Mouse (Mus musculus): ENCODE results near the gene Slc25a24. TPM values are rescaled to one million over a fixed set of nuclear protein-coding genes. Genes with fewer than 3 reads are reported as not detected.

Slc25a24 gene
- polyA plus RNA-seq (2012; rRNA removed) = 1.6 and 1.9 TPM in 2 replicates

GRCm38 (mm10) chr3:109122641-109123530 is at the start of gene Slc25a24:
Slc25a24 (plus strand) TSS chr3:109123149.
- Histone ChIP-seq H3K27me3 (replicated peaks; ENCODE audit: control insufficient read depth, insufficient read depth, low read length) (no peaks in the 10 kb centered on the region), H3K4me1 (ENCODE audit: control insufficient read depth, insufficient read depth, low read length) (no peaks in the 10 kb centered on the region), H3K4me3 (ENCODE audit: insufficient read depth, low read depth, low read length) (peak within 1 kb of the TSS; percentile 69), H3K36me3 (ENCODE audit: control insufficient read depth, insufficient read depth, low read length) (no peaks in the 10 kb centered on the region), H3K27ac (ENCODE audit: insufficient read depth, low read depth, low read length) (peak within 1 kb of the TSS; percentile 43)
- 2% methylated on average over 46 of the region's 49 CpGs for WGBS
- peak; percentile 40 for DNase-seq
- TF ChIP-seq POLR2A (IDR thresholded peaks at IDR 0.05; ENCODE audit: low read depth, low read length) = no peak
- TF ChIP-seq CTCF (conservative IDR thresholded peaks at IDR 0.05; ENCODE audit: insufficient read depth, insufficient read length, low read depth, low read length) = no peak

GRCm38 (mm10) chr3:109080169-109080568 is 42.8 kb upstream of the Slc25a24 start, which contains the start of gene Slc25a54:
Slc25a54 (plus strand) TSS chr3:109080469.
- H3K4me1 ChIP-seq (ENCODE audit: control insufficient read depth, insufficient read depth, low read length) = no peaks in the 10 kb centered on the region
- no peak for DNase-seq
- H3K27ac ChIP-seq (ENCODE audit: insufficient read depth, low read depth, low read length) = no peak within 1 kb of the TSS
- no peaks in the 10 kb centered on the region for H3K36me3 ChIP-seq (ENCODE audit: control insufficient read depth, insufficient read depth, low read length)
- no peak for TF ChIP-seq CTCF (conservative IDR thresholded peaks at IDR 0.05; ENCODE audit: insufficient read depth, insufficient read length, low read depth, low read length)
- no peak for TF ChIP-seq POLR2A (IDR thresholded peaks at IDR 0.05; ENCODE audit: low read depth, low read length)
- no peaks in the 10 kb centered on the region for H3K27me3 ChIP-seq (replicated peaks; ENCODE audit: control insufficient read depth, insufficient read depth, low read length)
- H3K4me3 ChIP-seq (ENCODE audit: insufficient read depth, low read depth, low read length) = no peak within 1 kb of the TSS
- 93% methylated on average over 17 of the region's 17 CpGs for WGBS

GRCm38 (mm10) chr3:109084418-109084817 is 38.5 kb upstream of the Slc25a24 start:
- TF ChIP-seq POLR2A (IDR thresholded peaks at IDR 0.05; ENCODE audit: low read depth, low read length) = no peak
- no peak for DNase-seq
- H3K36me3 ChIP-seq (ENCODE audit: control insufficient read depth, insufficient read depth, low read length) = no peaks in the 10 kb centered on the region
- no peaks in the 10 kb centered on the region for H3K4me1 ChIP-seq (ENCODE audit: control insufficient read depth, insufficient read depth, low read length)
- 94% methylated on average over 2 of the region's 2 CpGs for WGBS
- no peak overlapping the region for H3K4me3 ChIP-seq (ENCODE audit: insufficient read depth, low read depth, low read length)
- H3K27ac ChIP-seq (ENCODE audit: insufficient read depth, low read depth, low read length) = no peak overlapping the region
- no peaks in the 10 kb centered on the region for H3K27me3 ChIP-seq (replicated peaks; ENCODE audit: control insufficient read depth, insufficient read depth, low read length)

GRCm38 (mm10) chr3:109088460-109088859 is 34.5 kb upstream of the Slc25a24 start:
- 17% methylated on average over 2 of the region's 2 CpGs for WGBS
- H3K36me3 ChIP-seq (ENCODE audit: control insufficient read depth, insufficient read depth, low read length) = no peaks in the 10 kb centered on the region
- no peak for TF ChIP-seq POLR2A (IDR thresholded peaks at IDR 0.05; ENCODE audit: low read depth, low read length)
- no peak for TF ChIP-seq CTCF (conservative IDR thresholded peaks at IDR 0.05; ENCODE audit: insufficient read depth, insufficient read length, low read depth, low read length)
- no peak overlapping the region for H3K4me3 ChIP-seq (ENCODE audit: insufficient read depth, low read depth, low read length)
- H3K4me1 ChIP-seq (ENCODE audit: control insufficient read depth, insufficient read depth, low read length) = no peaks in the 10 kb centered on the region
- DNase-seq = no peak
- no peak overlapping the region for H3K27ac ChIP-seq (ENCODE audit: insufficient read depth, low read depth, low read length)
- H3K27me3 ChIP-seq (replicated peaks; ENCODE audit: control insufficient read depth, insufficient read depth, low read length) = no peaks in the 10 kb centered on the region

- Histone ChIP-seq H3K4me3 (ENCODE audit: insufficient read depth, low read depth, low read length) (no peak overlapping the region), H3K27ac (ENCODE audit: insufficient read depth, low read depth, low read length) (no peak overlapping the region), H3K4me1 (ENCODE audit: control insufficient read depth, insufficient read depth, low read length) (no peaks in the 10 kb centered on the region), H3K27me3 (replicated peaks; ENCODE audit: control insufficient read depth, insufficient read depth, low read length) (no peaks in the 10 kb centered on the region), H3K36me3 (ENCODE audit: control insufficient read depth, insufficient read depth, low read length) (no peaks in the 10 kb centered on the region)
- no peak for TF ChIP-seq CTCF (conservative IDR thresholded peaks at IDR 0.05; ENCODE audit: insufficient read depth, insufficient read length, low read depth, low read length)
- no peak for TF ChIP-seq POLR2A (IDR thresholded peaks at IDR 0.05; ENCODE audit: low read depth, low read length)
- 34% methylated on average over 8 of the region's 8 CpGs for WGBS
- no peak for DNase-seq
Observed at GRCm38 (mm10) chr3:109104702-109105101, 18.2 kb upstream of the Slc25a24 start.

- Histone ChIP-seq H3K27me3 (replicated peaks; ENCODE audit: control insufficient read depth, insufficient read depth, low read length) (no peaks in the 10 kb centered on the region; the same call in 1 of the 2 replicates), H3K27ac (ENCODE audit: insufficient read depth, low read depth, low read length) (no peak overlapping the region), H3K36me3 (ENCODE audit: control insufficient read depth, insufficient read depth, low read length) (no peaks in the 10 kb centered on the region), H3K4me3 (ENCODE audit: insufficient read depth, low read depth, low read length) (no peak overlapping the region), H3K4me1 (ENCODE audit: control insufficient read depth, insufficient read depth, low read length) (no peaks in the 10 kb centered on the region)
- TF ChIP-seq CTCF (conservative IDR thresholded peaks at IDR 0.05; ENCODE audit: insufficient read depth, insufficient read length, low read depth, low read length) = no peak
- no peak for DNase-seq
Observed at GRCm38 (mm10) chr3:109117136-109117535, 5.8 kb upstream of the Slc25a24 start.

GRCm38 (mm10) chr3:109119562-109119961 is 3.4 kb upstream of the Slc25a24 start:
- H3K27me3 ChIP-seq (replicated peaks; ENCODE audit: control insufficient read depth, insufficient read depth, low read length) = no peaks in the 10 kb centered on the region
- DNase-seq = no peak
- WGBS = 92% methylated on average over 5 of the region's 5 CpGs
- no peaks in the 10 kb centered on the region for H3K4me1 ChIP-seq (ENCODE audit: control insufficient read depth, insufficient read depth, low read length)
- no peak for TF ChIP-seq CTCF (conservative IDR thresholded peaks at IDR 0.05; ENCODE audit: insufficient read depth, insufficient read length, low read depth, low read length)
- TF ChIP-seq POLR2A (IDR thresholded peaks at IDR 0.05; ENCODE audit: low read depth, low read length) = no peak
- H3K36me3 ChIP-seq (ENCODE audit: control insufficient read depth, insufficient read depth, low read length) = no peaks in the 10 kb centered on the region
- H3K27ac ChIP-seq (ENCODE audit: insufficient read depth, low read depth, low read length) = no peak overlapping the region
- H3K4me3 ChIP-seq (ENCODE audit: insufficient read depth, low read depth, low read length) = no peak overlapping the region

Data from kidney, adult 2 months (tissue).